Mouse (Mus musculus) thymus, adult 2 months (tissue): ENCODE measurements around the gene Gipr.

Source experiments
- CTCF ChIP-seq: fragments of 200-500 bp; IDR thresholded peaks from 2 replicates; pipeline ENCODE4 v1.5.1; 2012; ENCODE audit warnings: mild to moderate bottlenecking, control low read depth, low read length, moderate library complexity, borderline replicate concordance; ENCODE audit not compliant: control insufficient read depth, poor library complexity, insufficient read depth; ENCODE audit errors: extremely low read depth
- POLR2A ChIP-seq: fragments of 200-500 bp; IDR thresholded peaks from 2 replicates; pipeline ENCODE4 v1.6.1; 2012; ENCODE audit warnings: mild to moderate bottlenecking, low read length, control low read depth, moderate library complexity; ENCODE audit not compliant: control insufficient read depth, poor library complexity, insufficient read depth; ENCODE audit errors: extremely low read depth

DNA sequence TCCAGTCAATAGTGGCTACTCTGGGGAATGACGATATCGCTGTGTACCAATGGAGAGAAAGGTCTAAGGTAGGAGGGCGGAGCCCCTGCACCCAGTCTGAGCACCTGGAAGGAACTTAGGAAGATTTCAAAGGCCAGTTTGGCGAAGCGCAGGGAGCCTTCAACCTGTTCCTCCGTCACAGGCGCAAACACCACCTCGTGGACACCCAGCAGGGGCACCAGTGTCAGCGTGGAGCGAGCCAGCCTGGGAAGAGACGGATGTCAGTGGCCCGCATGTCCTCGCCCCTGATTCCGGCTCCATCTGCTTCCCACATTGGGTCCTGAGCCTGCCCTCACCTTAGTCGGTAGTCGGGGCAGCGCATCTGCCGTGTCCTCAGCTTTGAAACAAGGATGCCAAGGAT is 6.5 kb downstream of the Gipr start:
- no peak for TF ChIP-seq CTCF
- TF ChIP-seq POLR2A: no peak
